Comparison of ENCODE assay signal across 27 mouse cellular contexts in the genomic region with DNA sequence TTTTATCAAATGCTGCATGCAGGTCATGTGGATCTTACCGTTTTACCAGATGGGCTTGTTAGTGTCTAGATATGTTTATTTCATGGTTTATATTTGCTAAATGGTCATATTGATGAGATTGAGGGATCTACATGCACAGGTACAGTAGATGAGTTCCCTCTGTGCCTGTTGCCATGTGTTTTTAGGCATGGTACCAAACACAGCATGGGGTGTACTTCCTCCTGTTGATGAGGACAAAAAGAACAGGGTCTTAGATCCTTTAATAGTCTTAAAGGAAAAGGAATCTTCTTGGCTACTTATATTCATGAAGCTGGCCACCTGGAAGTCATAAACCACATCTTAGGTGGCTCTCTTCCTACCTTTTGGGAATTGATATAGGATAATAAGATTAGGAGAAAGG. TPM values are rescaled to one million over a fixed set of nuclear protein-coding genes. Genes with fewer than 3 reads are reported as not detected.
DNase-seq lines count a peak whose midpoint lies in the region; ATAC-seq lines count a peak whose summit lies in the region.
"Had no signal": no experiment of that assay in that cellular context is flagged by ENCODE, and none has a peak within 500 bp of the region (broad histone marks: within the 10 kb centered on the region; RNA-seq: fewer than 3 reads in every experiment).

No protein-coding gene starts in this region.

- H3K4me3 ChIP-seq in kidney, embryonic 14.5 days (ENCODE audit: low read length): no peak overlapping the region
- H3K4me3 ChIP-seq: hindbrain, embryonic 12.5 days; hindbrain, embryonic 15.5 days had no signal

- ATAC-seq in cerebellum, adult (ENCODE audit: insufficient number of reproducible peaks, low FRiP score, low TSS enrichment): no peak
- no peak for ATAC-seq in megakaryocyte progenitor cell, adult 5-6 weeks (replicated peaks; ENCODE audit: poor library complexity)
- ATAC-seq in kidney, embryonic 14.5 days (ENCODE audit: low FRiP score, low TSS enrichment): no peak
- ATAC-seq: activated CD4-positive, CD25-positive, alpha-beta regulatory T cell, adult 4 months; forebrain, embryonic 14.5 days; forebrain, postnatal 0 days; intestine, postnatal 0 days had no signal

- H3K9ac ChIP-seq in kidney, embryonic 14.5 days (ENCODE audit: low read depth, low read length): no peak overlapping the region
- H3K9ac ChIP-seq: forebrain, postnatal 0 days; hindbrain, embryonic 12.5 days; hindbrain, embryonic 15.5 days had no signal

- H3K27ac ChIP-seq in kidney, embryonic 14.5 days (ENCODE audit: low read depth, low read length): no peak overlapping the region
- H3K27ac ChIP-seq: hindbrain, embryonic 12.5 days; hindbrain, embryonic 15.5 days had no signal

- DNase-seq in cerebellum, adult 11 months: peak; percentile 34
- DNase-seq in brain, adult 2 months (ENCODE audit: low read depth, low spot score): peak; percentile 65
- peak; percentile 69 for DNase-seq in cerebellum, adult 9-10 months
- DNase-seq in cerebellum, postnatal 14 days: peak; percentile 67 to 68
- DNase-seq in heart, adult 11 months: no peak
- DNase-seq: adrenal gland, adult 8-10 months; adrenal gland, postnatal 25 days; forebrain, postnatal 0 days; gastrocnemius, postnatal 10 days; gastrocnemius, postnatal 36 days; kidney, adult 2 months had no signal

- H3K4me1 ChIP-seq in kidney, embryonic 14.5 days (ENCODE audit: control insufficient read depth, insufficient read depth, low read length): no peaks in the 10 kb centered on the region
- H3K4me1 ChIP-seq: hindbrain, embryonic 12.5 days; hindbrain, embryonic 15.5 days had no signal

- 73% methylated on average over 1 of the region's 1 CpGs for WGBS in kidney, embryonic 14.5 days

- H3K36me3 ChIP-seq in kidney, embryonic 14.5 days (ENCODE audit: control insufficient read depth, insufficient read depth, low read length): no peaks in the 10 kb centered on the region
- H3K36me3 ChIP-seq: hindbrain, embryonic 12.5 days; hindbrain, embryonic 15.5 days had no signal

- no peak overlapping the region for H3K4me2 ChIP-seq in kidney, embryonic 14.5 days (replicated peaks; ENCODE audit: low read depth, low read length)
- H3K4me2 ChIP-seq: heart, embryonic 11.5 days; hindbrain, embryonic 12.5 days; hindbrain, embryonic 15.5 days had no signal

- H3K9me3 ChIP-seq in kidney, embryonic 14.5 days (ENCODE audit: control insufficient read depth, low read length): no peaks in the 10 kb centered on the region
- H3K9me3 ChIP-seq: hindbrain, embryonic 12.5 days; hindbrain, embryonic 15.5 days had no signal

- no peaks in the 10 kb centered on the region for H3K27me3 ChIP-seq in kidney, embryonic 14.5 days (ENCODE audit: control insufficient read depth, insufficient read depth, low read length)
- H3K27me3 ChIP-seq: hindbrain, embryonic 12.5 days; hindbrain, embryonic 15.5 days had no signal

RNA-seq across cellular contexts. Expression of a gene that starts 43.9 kb away (rescaled TPM):
- not detected in 2 replicates for total RNA-seq in megakaryocyte progenitor cell, adult 5-6 weeks (2015)
- not detected in 2 replicates for total RNA-seq in megakaryocyte progenitor cell, adult 5-6 weeks (2017)
- 0.07 and 0.12 TPM in 2 replicates for polyA plus RNA-seq in kidney, embryonic 14.5 days (2014; fragmentation: Nextera tagmentation; extraction: Ambion mirVana)
- total RNA-seq: ES-E14; gastrocnemius, postnatal 36 days; granulocyte monocyte progenitor cell, adult 5-6 weeks; heart, adult 8-10 months; heart, postnatal 25 days; hematopoietic stem cell, adult 5-6 weeks had no signal
- polyA plus RNA-seq: heart, embryonic 14.5 days; heart, postnatal 0 days; kidney, adult 2 months had no signal
